Mouse (Mus musculus): ENCODE measurements at regions not wholly inside any gene's neighbourhood (a gene's known extent, or its start where the extent isn't known, plus 50 kb on each side); places are given as distances from the start of the nearest gene placed in this dataset.
"Not testable (repeated sequence)": the region's sequence is repeated elsewhere in the genome, so short reads cannot be mapped to it uniquely, and the experiment has no call there.

GRCm38 (mm10) chr14:53190931-53191330, 695.4 kb upstream of the Olfr1507 start:
- DNase-seq (ENCODE audit: low read depth, low spot score) = not testable (repeated sequence)

GRCm38 (mm10) chr14:53174099-53174498, 678.5 kb upstream of the Olfr1507 start:
- DNase-seq (ENCODE audit: low read depth, low spot score) = not testable (repeated sequence)

- DNase-seq (ENCODE audit: low read depth, low spot score) = not testable (repeated sequence)
Observed at GRCm38 (mm10) chr14:53166327-53166726, 670.8 kb upstream of the Olfr1507 start.

GRCm38 (mm10) chr14:53159012-53159411, 663.5 kb upstream of the Olfr1507 start:
- DNase-seq (ENCODE audit: low read depth, low spot score) = not testable (repeated sequence)

GRCm38 (mm10) chr14:53134783-53135182, 639.2 kb upstream of the Olfr1507 start:
- DNase-seq (ENCODE audit: low read depth, low spot score) = not testable (repeated sequence)

GRCm38 (mm10) chr14:53132390-53132789, 636.8 kb upstream of the Olfr1507 start:
- not testable (repeated sequence) for DNase-seq (ENCODE audit: low read depth, low spot score)

- DNase-seq (ENCODE audit: low read depth, low spot score) = not testable (repeated sequence)
Observed at GRCm38 (mm10) chr14:53121704-53122103, 626.2 kb upstream of the Olfr1507 start.

- not testable (repeated sequence) for DNase-seq (ENCODE audit: low read depth, low spot score)
Observed at GRCm38 (mm10) chr14:53109732-53110131, 614.2 kb upstream of the Olfr1507 start.

GRCm38 (mm10) chr14:53101362-53101761, 605.8 kb upstream of the Olfr1507 start:
- not testable (repeated sequence) for DNase-seq (ENCODE audit: low read depth, low spot score)

- DNase-seq (ENCODE audit: low read depth, low spot score) = not testable (repeated sequence)
Observed at GRCm38 (mm10) chr14:53090921-53091320, 595.4 kb upstream of the Olfr1507 start.

- not testable (repeated sequence) for DNase-seq (ENCODE audit: low read depth, low spot score)
Observed at GRCm38 (mm10) chr14:53081853-53082252, 586.3 kb upstream of the Olfr1507 start.

GRCm38 (mm10) chr14:53081024-53081711, 585.6 kb upstream of the Olfr1507 start:
- DNase-seq (ENCODE audit: low read depth, low spot score) = not testable (repeated sequence)

- not testable (repeated sequence) for DNase-seq (ENCODE audit: low read depth, low spot score)
Observed at GRCm38 (mm10) chr14:53080556-53080955, 585.0 kb upstream of the Olfr1507 start.

GRCm38 (mm10) chr14:53075937-53076336, 580.4 kb upstream of the Olfr1507 start:
- DNase-seq (ENCODE audit: low read depth, low spot score) = not testable (repeated sequence)

GRCm38 (mm10) chr14:53073126-53073525, 577.6 kb upstream of the Olfr1507 start:
- not testable (repeated sequence) for DNase-seq (ENCODE audit: low read depth, low spot score)

- DNase-seq (ENCODE audit: low read depth, low spot score) = not testable (repeated sequence)
Observed at GRCm38 (mm10) chr14:53072502-53072901, 577.0 kb upstream of the Olfr1507 start.

- not testable (repeated sequence) for DNase-seq (ENCODE audit: low read depth, low spot score)
Observed at GRCm38 (mm10) chr14:53054439-53054838, 558.9 kb upstream of the Olfr1507 start.

- not testable (repeated sequence) for DNase-seq (ENCODE audit: low read depth, low spot score)
Observed at GRCm38 (mm10) chr14:53053465-53054123, 558.0 kb upstream of the Olfr1507 start.

- not testable (repeated sequence) for DNase-seq (ENCODE audit: low read depth, low spot score)
Observed at GRCm38 (mm10) chr14:53047683-53048082, 552.1 kb upstream of the Olfr1507 start.

GRCm38 (mm10) chr14:53046975-53047374, 551.4 kb upstream of the Olfr1507 start:
- not testable (repeated sequence) for DNase-seq (ENCODE audit: low read depth, low spot score)

GRCm38 (mm10) chr14:53045331-53045730, 549.8 kb upstream of the Olfr1507 start:
- not testable (repeated sequence) for DNase-seq (ENCODE audit: low read depth, low spot score)

- DNase-seq (ENCODE audit: low read depth, low spot score) = not testable (repeated sequence)
Observed at GRCm38 (mm10) chr14:53044101-53044500, 548.6 kb upstream of the Olfr1507 start.

- DNase-seq (ENCODE audit: low read depth, low spot score) = not testable (repeated sequence)
Observed at GRCm38 (mm10) chr14:53042016-53042415, 546.5 kb upstream of the Olfr1507 start.
